Mouse (Mus musculus) lung, adult 2 months (tissue): ENCODE results near the gene Lhfpl2. TPM values are rescaled to one million over a fixed set of nuclear protein-coding genes. Genes with fewer than 3 reads are reported as not detected.

Source experiments
- DNase-seq: peaks from one replicate; pipeline ENCODE4 v3.0.0; 2022
- H3K4me1 ChIP-seq: fragments of 200-500 bp; 2 replicates; pipeline ENCODE4 v1.6.1; 2011; ENCODE audit warnings: low read length; ENCODE audit not compliant: control insufficient read depth, insufficient read depth
- H3K4me3 ChIP-seq: fragments of 200-500 bp; replicated peaks from 2 replicates; pipeline ENCODE3; 2011; ENCODE audit warnings: low read depth, mild to moderate bottlenecking, control low read depth, low read length; ENCODE audit errors: extremely low read depth
- CTCF ChIP-seq: fragments of 200-500 bp; IDR thresholded peaks from 2 replicates; pipeline ENCODE4 v1.5.1; 2011; ENCODE audit warnings: mild to moderate bottlenecking, low read length, control low read depth; ENCODE audit not compliant: insufficient read depth
- POLR2A ChIP-seq: fragments of 200-500 bp; IDR thresholded peaks from 2 replicates; pipeline ENCODE4 v1.6.1; 2011; ENCODE audit warnings: low read depth, mild to moderate bottlenecking, control low read depth, low read length, borderline replicate concordance; ENCODE audit errors: extremely low read depth
- WGBS: fragments of 180-500 bp; shearing (Covaris S2); methylation state at CpG from one replicate; pipeline ENCODE4 v1.1.7; 2018; 5-methylcytosine and 5-hydroxymethylcytosine counted together
- polyA plus RNA-seq: library from polyadenylated mRNA; depleted of rRNA; stranded (reverse); fragments of >200 nt; gene quantifications from 2 replicates; pipeline ENCODE4 v1.2.3, GENCODE M21; 2012

The Lhfpl2 gene
- polyA plus RNA-seq, 1 experiment = 9.9 TPM

GRCm38 (mm10) chr13:94155657-94156429, 98.2 kb downstream of the Lhfpl2 start:
- no peaks in the 10 kb centered on the region for H3K4me1 ChIP-seq
- WGBS = 68% methylated on average over 9 of the region's 9 CpGs
- TF ChIP-seq POLR2A (no peak), CTCF (no peak)
- no peak overlapping the region for H3K4me3 ChIP-seq
- no peak for DNase-seq

GRCm38 (mm10) chr13:94158864-94159477, 101.4 kb downstream of the Lhfpl2 start:
- no peaks in the 10 kb centered on the region for H3K4me1 ChIP-seq
- TF ChIP-seq CTCF (no peak), POLR2A (no peak)
- no peak overlapping the region for H3K4me3 ChIP-seq
- 36% methylated on average over 6 of the region's 6 CpGs for WGBS
- no peak for DNase-seq

GRCm38 (mm10) chr13:94159478-94160220, 102.1 kb downstream of the Lhfpl2 start:
- no peak for TF ChIP-seq POLR2A
- TF ChIP-seq CTCF = no peak
- no peaks in the 10 kb centered on the region for H3K4me1 ChIP-seq
- 64% methylated on average over 7 of the region's 7 CpGs for WGBS
- H3K4me3 ChIP-seq = no peak overlapping the region
- no peak for DNase-seq

- no peak for TF ChIP-seq POLR2A
- no peak for TF ChIP-seq CTCF
- DNase-seq = no peak
- H3K4me1 ChIP-seq = no peaks in the 10 kb centered on the region
- no peak overlapping the region for H3K4me3 ChIP-seq
- WGBS = 67% methylated on average over 6 of the region's 6 CpGs
Measured at GRCm38 (mm10) chr13:94164501-94164900, 106.9 kb downstream of the Lhfpl2 start.

GRCm38 (mm10) chr13:94168319-94168718, 110.7 kb downstream of the Lhfpl2 start:
- WGBS = 90% methylated on average over 5 of the region's 5 CpGs
- no peak for DNase-seq
- Histone ChIP-seq H3K4me3 (no peak overlapping the region), H3K4me1 (no peaks in the 10 kb centered on the region)
- TF ChIP-seq POLR2A = no peak
- no peak for TF ChIP-seq CTCF

- Histone ChIP-seq H3K4me3 (no peak overlapping the region), H3K4me1 (no peaks in the 10 kb centered on the region)
- DNase-seq = no peak
- TF ChIP-seq POLR2A = no peak
- no peak for TF ChIP-seq CTCF
- WGBS = 65% methylated on average over 6 of the region's 6 CpGs
Measured at GRCm38 (mm10) chr13:94169325-94169916, 111.8 kb downstream of the Lhfpl2 start.

GRCm38 (mm10) chr13:94171612-94172011, 114.0 kb downstream of the Lhfpl2 start:
- Histone ChIP-seq H3K4me1 (no peaks in the 10 kb centered on the region), H3K4me3 (no peak overlapping the region)
- 90% methylated on average over 5 of the region's 5 CpGs for WGBS
- TF ChIP-seq POLR2A = no peak
- no peak for TF ChIP-seq CTCF
- DNase-seq = no peak

GRCm38 (mm10) chr13:94172533-94173310, 115.1 kb downstream of the Lhfpl2 start:
- no peak for TF ChIP-seq POLR2A
- TF ChIP-seq CTCF = no peak
- DNase-seq = no peak
- 90% methylated on average over 15 of the region's 15 CpGs for WGBS
- Histone ChIP-seq H3K4me3 (no peak overlapping the region), H3K4me1 (no peaks in the 10 kb centered on the region)
